Mouse (Mus musculus) embryonic fibroblast, embryonic 13.5 days (primary cell): ENCODE measurements at regions not wholly inside any gene's neighbourhood (a gene's known extent, or its start where the extent isn't known, plus 50 kb on each side); places are given as distances from the start of the nearest gene placed in this dataset.

Experiments
- CTCF ChIP-seq: IDR thresholded peaks from 2 replicates; pipeline ENCODE4 v1.5.1; 2011; ENCODE audit warnings: mild to moderate bottlenecking, control low read depth, low read length, moderate library complexity, borderline replicate concordance; ENCODE audit not compliant: insufficient read depth
- POLR2A ChIP-seq: IDR thresholded peaks from 2 replicates; pipeline ENCODE4 v1.6.1; 2011; ENCODE audit warnings: low read depth, mild to moderate bottlenecking, control low read depth, low read length, moderate library complexity

DNA sequence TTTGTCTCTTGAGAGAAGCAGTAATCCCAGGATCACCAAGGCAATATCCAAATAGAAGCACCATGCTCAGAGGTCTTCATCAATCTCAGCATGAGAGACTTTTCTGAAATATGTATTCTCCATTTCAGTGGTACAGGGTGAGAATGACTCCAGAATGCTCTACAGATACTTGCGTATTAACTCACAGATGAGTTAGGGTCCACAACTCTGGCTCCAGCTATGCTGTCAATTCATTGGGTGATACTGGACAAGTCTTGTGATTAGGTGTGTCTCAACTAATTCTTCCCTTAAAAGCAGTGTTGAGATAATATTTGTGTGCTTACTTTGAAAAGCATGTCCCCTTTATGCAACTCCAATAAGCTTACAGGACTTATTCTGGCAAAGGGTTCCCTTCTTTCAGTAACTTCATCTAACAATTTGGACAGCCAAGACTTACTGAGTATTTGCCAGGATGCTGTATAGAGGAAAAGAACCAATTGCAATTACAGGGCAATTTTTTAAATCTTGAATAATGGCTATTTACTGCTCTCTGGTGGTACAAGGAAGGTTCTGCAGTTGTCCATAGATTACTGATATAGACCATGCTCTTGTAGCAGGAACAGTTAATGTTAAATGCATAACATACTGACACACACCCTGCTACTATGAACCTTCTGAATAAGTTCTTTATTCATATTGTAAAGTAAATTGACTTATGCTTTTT is 445.6 kb upstream of the Tnc start:
- TF ChIP-seq POLR2A, result no peak
- TF ChIP-seq CTCF, result no peak
